Mouse (Mus musculus): ENCODE results near the gene Gm27027.

DNA sequence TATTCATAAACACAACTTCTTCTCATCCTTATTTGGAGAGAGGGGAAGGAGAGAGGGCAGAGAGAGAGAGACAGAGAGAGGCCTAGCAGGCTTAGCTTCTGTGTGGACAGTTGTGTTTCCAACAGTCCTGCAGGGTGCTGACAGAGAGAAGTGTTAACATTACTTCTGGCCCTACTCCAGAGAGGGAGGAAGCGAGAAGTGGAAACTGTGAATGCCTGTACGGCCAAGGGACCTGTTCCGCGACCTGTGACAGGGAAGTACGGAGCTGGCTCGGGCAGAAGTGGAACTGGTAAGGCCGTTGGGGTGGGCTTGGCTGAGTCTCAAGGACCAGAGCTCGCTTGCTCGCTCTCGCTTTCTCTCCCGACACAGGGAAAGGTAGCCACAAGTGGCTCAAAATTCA is 54.5 kb downstream of the Gm27027 start:
- TF ChIP-seq CTCF (IDR thresholded peaks at IDR 0.05; ENCODE audit: control insufficient read depth, insufficient read depth, insufficient replicate concordance, low read depth, low read length) = no peak
- TF ChIP-seq POLR2A (IDR thresholded peaks at IDR 0.05; ENCODE audit: control insufficient read depth, low read depth, low read length) = no peak

Measured in testis, adult 2 months (tissue).